7 mouse cellular contexts compared by ENCODE assay signal in genomic region chr17:80206671-80207581, GRCm38 (mm10). TPM values are rescaled to one million over a fixed set of nuclear protein-coding genes. Genes with fewer than 3 reads are reported as not detected.
DNase-seq lines count a peak whose midpoint lies in the region; ATAC-seq lines count a peak whose summit lies in the region.

Srsf7 (minus strand) TSS chr17:80207307.
Ttc39d (plus strand) TSS chr17:80207460.

- no peaks in the 10 kb centered on the region for H3K9me3 ChIP-seq in intestine, embryonic 16.5 days (ENCODE audit: control insufficient read depth, low read length)
- H3K9me3 ChIP-seq in midbrain, embryonic 11.5 days (ENCODE audit: control insufficient read depth, low read length) = no peaks in the 10 kb centered on the region

- WGBS in intestine, embryonic 16.5 days = under 1% methylated on average over 95 of the region's 95 CpGs
- under 1% methylated on average over 86 of the region's 95 CpGs for WGBS in midbrain, embryonic 11.5 days

- H3K4me1 ChIP-seq in intestine, embryonic 16.5 days (ENCODE audit: control insufficient read depth, insufficient read depth, low read length) = 0 out of 2 replicates have a peak, but pooled peaks cover 8% of the 10 kb centered on the region
- H3K4me1 ChIP-seq in midbrain, embryonic 11.5 days (ENCODE audit: control insufficient read depth, insufficient read depth, low read length) = peaks cover 4% of the 10 kb centered on the region

- peak; percentile 93 for ATAC-seq in intestine, embryonic 16.5 days
- peak; percentile 92 for ATAC-seq in midbrain, embryonic 11.5 days (ENCODE audit: low FRiP score)

- intact Hi-C loops in left cerebral cortex, postnatal 36 days (cut with DNase I) = loop anchor here (1.0 to 2.0 kb wide), 2 partner anchors 18 to 28 kb away; partner anchors contain the start of gene Gemin6

- peak; percentile 97 for DNase-seq in adrenal gland, adult 8-10 months
- peak; percentile 99 for DNase-seq in embryo, embryonic 9.5 days (ENCODE audit: extremely low spot score)
- DNase-seq in gastrocnemius, postnatal 4 days (ENCODE audit: low spot score in 2 of 2) = peak; percentile 98 to 99
- peak; percentile 98 to 99 for DNase-seq in left cerebral cortex, postnatal 36 days (ENCODE audit: low spot score in 2 of 2)
- peak; percentile 100 for DNase-seq in midbrain, embryonic 11.5 days (ENCODE audit: low spot score, missing footprints)
- peak; percentile 99 for DNase-seq in skeletal muscle tissue, adult 2 months (ENCODE audit: low read depth, low spot score)

- H3K9ac ChIP-seq in intestine, embryonic 16.5 days (ENCODE audit: low read depth, low read length) = peak within 1 kb of the TSS; percentile 99
- H3K9ac ChIP-seq in midbrain, embryonic 11.5 days (ENCODE audit: low read length) = peak within 1 kb of the TSS; percentile 99

- H3K36me3 ChIP-seq in intestine, embryonic 16.5 days (ENCODE audit: control insufficient read depth, insufficient read depth, low read length) = peaks cover 4% of the 10 kb centered on the region; the same call in 1 of the 2 replicates
- H3K36me3 ChIP-seq in midbrain, embryonic 11.5 days (ENCODE audit: control insufficient read depth, insufficient read depth, low read length) = peaks cover 14% of the 10 kb centered on the region

- no peaks in the 10 kb centered on the region for H3K27me3 ChIP-seq in intestine, embryonic 16.5 days (replicated peaks; ENCODE audit: control insufficient read depth, insufficient read depth, low read length)
- H3K27me3 ChIP-seq in midbrain, embryonic 11.5 days (ENCODE audit: control insufficient read depth, insufficient read depth, low read length) = no peaks in the 10 kb centered on the region

- H3K4me3 ChIP-seq in intestine, embryonic 16.5 days (ENCODE audit: low read length) = peak within 1 kb of the TSS; percentile 93
- peak within 1 kb of the TSS; percentile 96 for H3K4me3 ChIP-seq in midbrain, embryonic 11.5 days (ENCODE audit: low read depth, low read length)

- H3K27ac ChIP-seq in intestine, embryonic 16.5 days (ENCODE audit: low read length) = peak within 1 kb of the TSS; percentile 99
- H3K27ac ChIP-seq in midbrain, embryonic 11.5 days (ENCODE audit: low read depth, low read length) = peak within 1 kb of the TSS; percentile 97

- H3K4me2 ChIP-seq in intestine, embryonic 16.5 days (ENCODE audit: low read depth, low read length) = peak within 1 kb of the TSS; percentile 80
- H3K4me2 ChIP-seq in midbrain, embryonic 11.5 days = peak within 1 kb of the TSS; percentile 80

RNA-seq across cellular contexts. Expression of gene Srsf7, which starts in this region (rescaled TPM):
- total RNA-seq in adrenal gland, adult 8-10 months (2022) = 100 to 1,000 TPM in 3 of 4 experiments, 10 to 100 TPM in 1; 96.8 to 150 (median 119) TPM
- total RNA-seq in gastrocnemius, postnatal 4 days (2021) = 10 to 100 TPM; 79.7 to 87.1 TPM
- polyA plus RNA-seq in intestine, embryonic 16.5 days (2015; fragmentation: Nextera tagmentation; extraction: Ambion mirVana) = 415 and 476 TPM in 2 replicates
- total RNA-seq in left cerebral cortex, postnatal 36 days (2021) = 100 to 1,000 TPM in 1 of 2 experiments, 10 to 100 TPM in 1; 86.3 to 112 TPM
- 835 and 887 TPM in 2 replicates for polyA plus RNA-seq in midbrain, embryonic 11.5 days (2014; fragmentation: Nextera tagmentation; extraction: Ambion mirVana)

RNA-seq across cellular contexts. Expression of gene Ttc39d, which starts in this region (rescaled TPM):
- total RNA-seq in adrenal gland, adult 8-10 months (2022) = under 1 TPM in 2 of 4 experiments, not detected in 2; 0.09 to 0.11 TPM
- under 1 TPM in 1 of 2 experiments, not detected in 1; 0.10 TPM for total RNA-seq in gastrocnemius, postnatal 4 days (2021)
- 0.07 TPM in 1 of 2 replicates, not detected in the other for polyA plus RNA-seq in intestine, embryonic 16.5 days (2015; fragmentation: Nextera tagmentation; extraction: Ambion mirVana)
- total RNA-seq in left cerebral cortex, postnatal 36 days (2021) = under 1 TPM in 1 of 2 experiments, not detected in 1; 0.43 TPM
- 0.08 TPM in 1 of 2 replicates, not detected in the other for polyA plus RNA-seq in midbrain, embryonic 11.5 days (2014; fragmentation: Nextera tagmentation; extraction: Ambion mirVana)

Comparison
In these comparisons a context has a peak if more than half of its experiments do, and no peak if none do; other contexts are left out.
1. Peak in every context shown above with its lines: DNase-seq, ATAC-seq, H3K4me3 ChIP-seq and H3K27ac ChIP-seq.